Mouse (Mus musculus): ENCODE measurements around the gene D630039A03Rik. TPM values are rescaled to one million over a fixed set of nuclear protein-coding genes. Genes with fewer than 3 reads are reported as not detected.

Gene D630039A03Rik
- polyA plus RNA-seq, 1 experiment from 2014 or later, result 0.09 TPM

Other genes starting within 250 kb of the D630039A03Rik start
- gene Akap2, start 198.6 kb downstream of the D630039A03Rik start, polyA plus RNA-seq (2015; fragmentation: Nextera tagmentation; extraction: Ambion mirVana), result 17.0 and 17.7 TPM in 2 replicates
- 274 and 282 TPM in 2 replicates for gene Txn1, start 40.1 kb upstream of the D630039A03Rik start, polyA plus RNA-seq (2015; fragmentation: Nextera tagmentation; extraction: Ambion mirVana)
- not detected in 2 replicates for gene Txndc8, start 92.8 kb upstream of the D630039A03Rik start, polyA plus RNA-seq (2015; fragmentation: Nextera tagmentation; extraction: Ambion mirVana)

Data from hindbrain, embryonic 13.5 days (tissue).